Mouse (Mus musculus) embryonic facial prominence, embryonic 13.5 days (tissue): Measurements from ENCODE around the gene Oas2. TPM values are rescaled to one million over a fixed set of nuclear protein-coding genes. Genes with fewer than 3 reads are reported as not detected.
A peak's percentile ranks its signal among the peaks of the same experiment; 100 is the strongest.

Experiments used
- ATAC-seq: fragments of 200-750 bp; cut with Nextera tagmentation; 2 replicates; pipeline ENCODE4 v1.8.0; 2017; ENCODE audit warnings: low read depth; ENCODE audit not compliant: insufficient number of reproducible peaks, insufficient read depth, low FRiP score, low TSS enrichment
- H3K27ac ChIP-seq: fragments of 300-500 bp; sonication (generic); 2 replicates; pipeline ENCODE4 v1.5.1; 2015; ENCODE audit warnings: moderate library complexity, mild to moderate bottlenecking, inconsistent platforms
- H3K27me3 ChIP-seq: fragments of 300-500 bp; sonication (generic); 2 replicates; pipeline ENCODE4 v1.6.1; 2015; ENCODE audit warnings: mild to moderate bottlenecking, inconsistent platforms
- H3K36me3 ChIP-seq: fragments of 300-500 bp; sonication (generic); 2 replicates; pipeline ENCODE4 v1.6.1; 2015; ENCODE audit warnings: mild to moderate bottlenecking, inconsistent platforms
- H3K4me1 ChIP-seq: fragments of 300-500 bp; sonication (generic); 2 replicates; pipeline ENCODE4 v1.6.1; 2015; ENCODE audit warnings: inconsistent platforms
- H3K4me2 ChIP-seq: fragments of 300-500 bp; sonication (generic); 2 replicates; pipeline ENCODE4 v1.6.1; 2015; ENCODE audit warnings: moderate library complexity, mild to moderate bottlenecking, inconsistent platforms
- H3K4me3 ChIP-seq: fragments of 300-500 bp; sonication (generic); 2 replicates; pipeline ENCODE4 v1.5.1; 2015; ENCODE audit warnings: mild to moderate bottlenecking, inconsistent platforms
- H3K9ac ChIP-seq: fragments of 300-500 bp; sonication (generic); 2 replicates; pipeline ENCODE4 v1.6.1; 2015; ENCODE audit warnings: mild to moderate bottlenecking, inconsistent platforms
- H3K9me3 ChIP-seq: fragments of 300-500 bp; sonication (generic); 2 replicates; pipeline ENCODE4 v1.6.1; 2016; ENCODE audit warnings: inconsistent platforms
- WGBS: fragments of 180-500 bp; shearing (Covaris S2); methylation state at CpG from one replicate; pipeline ENCODE4 v1.1.7; 2015; ENCODE audit warnings: mixed read lengths; 5-methylcytosine and 5-hydroxymethylcytosine counted together
- polyA plus RNA-seq: library from polyadenylated mRNA; unstranded; fragments of >200 nt; fragmentation: Nextera tagmentation; extraction: Ambion mirVana; gene quantifications from 2 replicates; pipeline ENCODE4 v1.2.1, GENCODE M21; 2015

Oas2 gene
- polyA plus RNA-seq, 1 experiment from 2014 or later: 0.38 TPM

- H3K9ac ChIP-seq: no peak overlapping the region
- ATAC-seq: no peak
- no peak overlapping the region for H3K4me2 ChIP-seq
- H3K27ac ChIP-seq: no peak overlapping the region
- peaks cover under 1% of the 10 kb centered on the region; the same call in 1 of the 2 replicates for H3K4me1 ChIP-seq
- peaks cover 5% of the 10 kb centered on the region; the same call in 1 of the 2 replicates for H3K27me3 ChIP-seq
- no peaks in the 10 kb centered on the region for H3K9me3 ChIP-seq
- no peak overlapping the region for H3K4me3 ChIP-seq
- no peaks in the 10 kb centered on the region for H3K36me3 ChIP-seq
- WGBS: 78% methylated on average over 10 of the region's 10 CpGs
These were observed 20.3 kb downstream of the Oas2 start for GRCm38 (mm10) chr5:120729319-120729718.

GRCm38 (mm10) chr5:120725811-120726455, 23.7 kb downstream of the Oas2 start:
- WGBS: 55% methylated on average over 12 of the region's 12 CpGs
- ATAC-seq: no peak

GRCm38 (mm10) chr5:120721005-120721404, 28.6 kb downstream of the Oas2 start:
- WGBS: 55% methylated on average over 7 of the region's 7 CpGs
- Histone ChIP-seq H3K27me3 (peaks cover 7% of the 10 kb centered on the region), H3K4me3 (no peak overlapping the region), H3K36me3 (no peaks in the 10 kb centered on the region), H3K9me3 (no peaks in the 10 kb centered on the region), H3K4me1 (no peaks in the 10 kb centered on the region; the same call in 1 of the 2 replicates), H3K27ac (no peak overlapping the region), H3K4me2 (no peak overlapping the region), H3K9ac (no peak overlapping the region)
- ATAC-seq: no peak

More at GRCm38 (mm10) chr5:120725811-120726455, 23.7 kb downstream of the Oas2 start:
- Histone ChIP-seq H3K27ac (no peak overlapping the region), H3K36me3 (no peaks in the 10 kb centered on the region), H3K4me1 (no peaks in the 10 kb centered on the region), H3K9ac (no peak overlapping the region), H3K27me3 (peaks cover 5% of the 10 kb centered on the region; the same call in 1 of the 2 replicates), H3K4me2 (no peak overlapping the region), H3K9me3 (no peaks in the 10 kb centered on the region), H3K4me3 (no peak overlapping the region)

GRCm38 (mm10) chr5:120718600-120719378, 30.9 kb downstream of the Oas2 start:
- no peak overlapping the region for H3K4me3 ChIP-seq
- no peak overlapping the region for H3K9ac ChIP-seq
- 59% methylated on average over 13 of the region's 15 CpGs for WGBS
- no peaks in the 10 kb centered on the region; the same call in 1 of the 2 replicates for H3K4me1 ChIP-seq
- no peaks in the 10 kb centered on the region for H3K36me3 ChIP-seq
- peaks cover 29% of the 10 kb centered on the region for H3K27me3 ChIP-seq
- ATAC-seq: no peak
- no peak overlapping the region for H3K27ac ChIP-seq
- H3K4me2 ChIP-seq: no peak overlapping the region
- no peaks in the 10 kb centered on the region for H3K9me3 ChIP-seq

- H3K4me1 ChIP-seq: no peaks in the 10 kb centered on the region; the same call in 1 of the 2 replicates
- H3K4me3 ChIP-seq: no peak overlapping the region
- H3K36me3 ChIP-seq: no peaks in the 10 kb centered on the region
- ATAC-seq: no peak
- H3K27me3 ChIP-seq: peaks cover 45% of the 10 kb centered on the region
- no peak overlapping the region for H3K4me2 ChIP-seq
- 72% methylated on average over 10 of the region's 10 CpGs for WGBS
- no peak overlapping the region for H3K9ac ChIP-seq
- no peaks in the 10 kb centered on the region for H3K9me3 ChIP-seq
- no peak overlapping the region for H3K27ac ChIP-seq
These were observed 32.5 kb downstream of the Oas2 start for GRCm38 (mm10) chr5:120717136-120717535.

- H3K36me3 ChIP-seq: no peaks in the 10 kb centered on the region
- H3K4me1 ChIP-seq: peaks cover 21% of the 10 kb centered on the region
- H3K4me2 ChIP-seq: no peak overlapping the region
- no peak overlapping the region for H3K27ac ChIP-seq
- ATAC-seq: no peak
- H3K27me3 ChIP-seq: peaks cover 73% of the 10 kb centered on the region
- H3K9me3 ChIP-seq: no peaks in the 10 kb centered on the region
- no peak overlapping the region for H3K4me3 ChIP-seq
- no peak overlapping the region for H3K9ac ChIP-seq
- 3% methylated on average over 16 of the region's 16 CpGs for WGBS
These were observed 35.3 kb downstream of the Oas2 start for GRCm38 (mm10) chr5:120714314-120714713.

GRCm38 (mm10) chr5:120712721-120713120, 36.9 kb downstream of the Oas2 start:
- no peak overlapping the region for H3K4me3 ChIP-seq

GRCm38 (mm10) chr5:120711827-120712226, 37.8 kb downstream of the Oas2 start, which contains the start of gene Dtx1:
TSS of gene Dtx1 (minus strand) at chr5:120711927.
- Histone ChIP-seq H3K4me1 (peaks cover 24% of the 10 kb centered on the region), H3K36me3 (no peaks in the 10 kb centered on the region), H3K9me3 (no peaks in the 10 kb centered on the region), H3K4me3 (peak within 1 kb of the TSS; percentile 58), H3K27ac (no peak within 1 kb of the TSS), H3K9ac (peak within 1 kb of the TSS; percentile 74), H3K27me3 (peaks cover 95% of the 10 kb centered on the region), H3K4me2 (peak within 1 kb of the TSS; percentile 80)
- ATAC-seq: no peak
- WGBS: 30% methylated on average over 3 of the region's 3 CpGs

More at GRCm38 (mm10) chr5:120712721-120713120, 36.9 kb downstream of the Oas2 start:
- WGBS: 79% methylated on average over 8 of the region's 8 CpGs
- Histone ChIP-seq H3K27ac (no peak overlapping the region), H3K4me2 (no peak overlapping the region), H3K36me3 (no peaks in the 10 kb centered on the region), H3K4me1 (peaks cover 24% of the 10 kb centered on the region), H3K27me3 (peaks cover 89% of the 10 kb centered on the region), H3K9ac (no peak overlapping the region), H3K9me3 (no peaks in the 10 kb centered on the region)
- no peak for ATAC-seq

GRCm38 (mm10) chr5:120711416-120711815, 38.2 kb downstream of the Oas2 start:
- Histone ChIP-seq H3K9me3 (no peaks in the 10 kb centered on the region), H3K4me3 (peak overlapping the region; percentile 58), H3K4me2 (peak overlapping the region; percentile 80), H3K9ac (peak overlapping the region; percentile 74), H3K27me3 (peaks cover 96% of the 10 kb centered on the region), H3K36me3 (no peaks in the 10 kb centered on the region), H3K4me1 (peaks cover 28% of the 10 kb centered on the region), H3K27ac (no peak overlapping the region)
- ATAC-seq: no peak
- 2% methylated on average over 41 of the region's 43 CpGs for WGBS

- Histone ChIP-seq H3K27me3 (peaks cover 97% of the 10 kb centered on the region), H3K9me3 (no peaks in the 10 kb centered on the region), H3K9ac (peak overlapping the region; percentile 74), H3K36me3 (no peaks in the 10 kb centered on the region), H3K4me2 (peak overlapping the region; percentile 80), H3K4me3 (peak overlapping the region; percentile 58), H3K27ac (no peak overlapping the region), H3K4me1 (peaks cover 29% of the 10 kb centered on the region)
- WGBS: under 1% methylated on average over 34 of the region's 34 CpGs
- no peak for ATAC-seq
These were observed 38.8 kb downstream of the Oas2 start for GRCm38 (mm10) chr5:120710826-120711248.

- no peaks in the 10 kb centered on the region for H3K9me3 ChIP-seq
- H3K9ac ChIP-seq: peak overlapping the region; percentile 74
- H3K4me3 ChIP-seq: peak overlapping the region; percentile 58
- no peaks in the 10 kb centered on the region for H3K36me3 ChIP-seq
- 3% methylated on average over 40 of the region's 40 CpGs for WGBS
- H3K4me2 ChIP-seq: peak overlapping the region; percentile 80
- no peak for ATAC-seq
- H3K27me3 ChIP-seq: peaks cover 97% of the 10 kb centered on the region
- no peak overlapping the region for H3K27ac ChIP-seq
- peaks cover 29% of the 10 kb centered on the region for H3K4me1 ChIP-seq
These were observed 39.4 kb downstream of the Oas2 start for GRCm38 (mm10) chr5:120710161-120710825.
